Mouse (Mus musculus): Measurements from ENCODE around the gene Tlr12. TPM values are rescaled to one million over a fixed set of nuclear protein-coding genes. Genes with fewer than 3 reads are reported as not detected.

Tlr12 gene
- polyA plus RNA-seq, 1 experiment = 42.8 TPM

- TF ChIP-seq POLR2A (IDR thresholded peaks at IDR 0.05; ENCODE audit: control insufficient read depth, extremely low read depth, insufficient read depth, low read length, poor library complexity) = peak; percentile 56; the same call in 1 of the 2 replicates
- TF ChIP-seq CTCF (IDR thresholded peaks at IDR 0.05; ENCODE audit: borderline replicate concordance, control insufficient read depth, extremely low read depth, insufficient read depth, low read length, poor library complexity) = peak; percentile 70
- H3K4me1 ChIP-seq (replicated peaks; ENCODE audit: control insufficient read depth, insufficient read depth, low read length) = peaks cover 9% of the 10 kb centered on the region
- peak within 1 kb of the TSS; percentile 58 for H3K4me3 ChIP-seq (ENCODE audit: control insufficient read depth, insufficient read depth, low read length)
- DNase-seq = peak; percentile 98
- no peak within 1 kb of the TSS for H3K27ac ChIP-seq (ENCODE audit: control insufficient read depth, insufficient read depth, low read length)
- H3K27me3 ChIP-seq (ENCODE audit: control insufficient read depth, insufficient read depth, low read length) = no peaks in the 10 kb centered on the region
- WGBS = under 1% methylated on average over 85 of the region's 85 CpGs
- H3K36me3 ChIP-seq (ENCODE audit: control insufficient read depth, insufficient read depth, low read length) = no peaks in the 10 kb centered on the region
Observed at GRCm38 (mm10) chr4:128654505-128655381, 36.3 kb upstream of the Tlr12 start, which contains the start of gene Phc2. TSS of gene Phc2 (plus strand) at chr4:128654702.

DNA sequence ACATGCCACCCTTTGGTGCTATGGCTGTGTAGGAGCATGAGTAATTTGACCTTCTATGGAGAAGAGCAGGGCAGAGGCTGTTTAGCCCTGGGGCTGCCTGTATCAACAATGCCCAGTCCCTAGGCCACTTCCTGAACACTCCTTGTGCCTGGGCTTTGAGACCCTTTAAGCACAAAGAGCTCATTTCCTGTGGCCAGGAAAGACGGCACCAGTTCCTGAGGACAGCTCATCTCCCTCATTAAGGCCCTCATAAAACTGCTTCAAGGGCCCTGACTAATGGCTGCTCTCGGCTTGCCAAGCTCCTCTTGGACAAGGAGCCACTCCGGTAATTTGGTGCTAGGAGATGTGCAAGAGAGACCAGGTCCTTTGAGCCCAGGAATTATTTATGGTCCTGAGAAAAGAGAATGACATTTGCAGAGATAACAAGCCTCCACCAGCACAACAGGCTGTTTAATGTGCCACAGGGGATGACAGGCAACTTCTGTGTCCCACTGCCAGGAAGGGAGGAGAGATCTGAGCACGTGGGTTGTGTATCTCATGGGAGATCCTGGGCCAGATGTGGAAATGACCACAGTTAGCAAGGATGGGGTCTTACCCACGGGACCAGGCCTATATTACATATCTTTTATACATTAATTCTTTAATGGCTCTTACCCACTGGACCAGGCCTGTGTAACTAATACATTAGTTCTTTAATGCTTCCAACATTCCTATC is 34.3 kb upstream of the Tlr12 start:
- no peak for DNase-seq
- H3K27ac ChIP-seq (ENCODE audit: control insufficient read depth, insufficient read depth, low read length) = no peak overlapping the region
- no peak for TF ChIP-seq CTCF (IDR thresholded peaks at IDR 0.05; ENCODE audit: borderline replicate concordance, control insufficient read depth, extremely low read depth, insufficient read depth, low read length, poor library complexity)
- no peak for TF ChIP-seq POLR2A (IDR thresholded peaks at IDR 0.05; ENCODE audit: control insufficient read depth, extremely low read depth, insufficient read depth, low read length, poor library complexity)
- H3K36me3 ChIP-seq (ENCODE audit: control insufficient read depth, insufficient read depth, low read length) = no peaks in the 10 kb centered on the region
- WGBS = 67% methylated on average over 5 of the region's 5 CpGs
- peaks cover 9% of the 10 kb centered on the region for H3K4me1 ChIP-seq (replicated peaks; ENCODE audit: control insufficient read depth, insufficient read depth, low read length)
- H3K4me3 ChIP-seq (ENCODE audit: control insufficient read depth, insufficient read depth, low read length) = no peak overlapping the region
- H3K27me3 ChIP-seq (ENCODE audit: control insufficient read depth, insufficient read depth, low read length) = no peaks in the 10 kb centered on the region

GRCm38 (mm10) chr4:128651530-128651929 is 33.1 kb upstream of the Tlr12 start:
- TF ChIP-seq POLR2A (IDR thresholded peaks at IDR 0.05; ENCODE audit: control insufficient read depth, extremely low read depth, insufficient read depth, low read length, poor library complexity) (no peak), CTCF (IDR thresholded peaks at IDR 0.05; ENCODE audit: borderline replicate concordance, control insufficient read depth, extremely low read depth, insufficient read depth, low read length, poor library complexity) (no peak)
- WGBS = 86% methylated on average over 3 of the region's 3 CpGs
- no peaks in the 10 kb centered on the region for H3K27me3 ChIP-seq (ENCODE audit: control insufficient read depth, insufficient read depth, low read length)
- H3K27ac ChIP-seq (ENCODE audit: control insufficient read depth, insufficient read depth, low read length) = no peak overlapping the region
- H3K36me3 ChIP-seq (ENCODE audit: control insufficient read depth, insufficient read depth, low read length) = no peaks in the 10 kb centered on the region
- no peak overlapping the region for H3K4me3 ChIP-seq (ENCODE audit: control insufficient read depth, insufficient read depth, low read length)
- DNase-seq = no peak
- H3K4me1 ChIP-seq (replicated peaks; ENCODE audit: control insufficient read depth, insufficient read depth, low read length) = peaks cover 9% of the 10 kb centered on the region

- Histone ChIP-seq H3K36me3 (ENCODE audit: control insufficient read depth, insufficient read depth, low read length) (no peaks in the 10 kb centered on the region), H3K4me3 (ENCODE audit: control insufficient read depth, insufficient read depth, low read length) (no peak overlapping the region), H3K4me1 (replicated peaks; ENCODE audit: control insufficient read depth, insufficient read depth, low read length) (no peaks in the 10 kb centered on the region; the same call in 1 of the 2 replicates), H3K27me3 (ENCODE audit: control insufficient read depth, insufficient read depth, low read length) (no peaks in the 10 kb centered on the region), H3K27ac (ENCODE audit: control insufficient read depth, insufficient read depth, low read length) (no peak overlapping the region)
- TF ChIP-seq POLR2A (IDR thresholded peaks at IDR 0.05; ENCODE audit: control insufficient read depth, extremely low read depth, insufficient read depth, low read length, poor library complexity) = no peak
- no peak for TF ChIP-seq CTCF (IDR thresholded peaks at IDR 0.05; ENCODE audit: borderline replicate concordance, control insufficient read depth, extremely low read depth, insufficient read depth, low read length, poor library complexity)
- 90% methylated on average over 8 of the region's 8 CpGs for WGBS
- DNase-seq = no peak
Observed at GRCm38 (mm10) chr4:128648567-128649255, 30.3 kb upstream of the Tlr12 start.

DNA sequence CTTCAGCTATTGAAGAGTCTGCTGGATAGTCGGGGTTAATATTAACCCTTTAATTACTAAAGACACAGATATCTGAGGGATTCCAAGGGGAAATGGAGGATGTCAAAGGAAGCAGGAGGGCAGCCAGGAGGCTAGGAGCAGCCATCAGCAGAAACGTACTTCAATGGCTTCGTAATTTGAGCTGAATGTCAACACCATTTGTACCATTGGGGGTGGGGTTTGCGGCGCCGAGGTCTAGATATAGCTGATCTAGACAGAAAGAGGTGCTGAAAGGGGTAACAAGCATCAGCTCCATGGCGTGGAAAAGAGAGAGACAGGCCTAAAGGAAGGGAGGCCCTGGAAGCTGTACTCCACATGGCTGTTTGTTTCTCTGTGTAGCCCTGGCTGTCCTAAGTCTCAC is 28.3 kb upstream of the Tlr12 start:
- H3K4me3 ChIP-seq (ENCODE audit: control insufficient read depth, insufficient read depth, low read length) = no peak overlapping the region
- H3K4me1 ChIP-seq (replicated peaks; ENCODE audit: control insufficient read depth, insufficient read depth, low read length) = no peaks in the 10 kb centered on the region; the same call in 1 of the 2 replicates
- no peak for DNase-seq
- TF ChIP-seq POLR2A (IDR thresholded peaks at IDR 0.05; ENCODE audit: control insufficient read depth, extremely low read depth, insufficient read depth, low read length, poor library complexity) (no peak), CTCF (IDR thresholded peaks at IDR 0.05; ENCODE audit: borderline replicate concordance, control insufficient read depth, extremely low read depth, insufficient read depth, low read length, poor library complexity) (no peak)
- H3K27ac ChIP-seq (ENCODE audit: control insufficient read depth, insufficient read depth, low read length) = no peak overlapping the region
- no peaks in the 10 kb centered on the region for H3K36me3 ChIP-seq (ENCODE audit: control insufficient read depth, insufficient read depth, low read length)
- no peaks in the 10 kb centered on the region for H3K27me3 ChIP-seq (ENCODE audit: control insufficient read depth, insufficient read depth, low read length)
- WGBS = 86% methylated on average over 7 of the region's 7 CpGs

DNA sequence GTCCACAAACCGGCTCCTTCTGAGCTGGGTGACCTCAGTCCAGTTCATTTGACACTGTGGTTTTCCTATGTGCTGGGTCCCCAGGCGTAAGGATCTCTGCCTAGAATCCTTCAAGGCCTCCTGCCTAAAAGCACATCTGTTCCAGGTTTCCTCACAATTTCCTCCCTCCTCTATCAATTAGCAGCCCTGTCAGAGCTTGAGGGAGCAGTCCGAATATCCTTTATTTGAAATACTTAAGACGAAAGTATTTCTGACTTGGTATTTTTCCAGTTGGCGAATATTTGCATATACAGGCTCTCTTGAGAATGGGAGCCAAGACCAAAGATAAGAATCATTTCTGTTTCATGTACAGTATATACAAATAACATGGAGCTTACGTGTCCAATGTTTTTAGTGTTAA is 27.5 kb upstream of the Tlr12 start:
- WGBS = 94% methylated on average over 6 of the region's 6 CpGs
- Histone ChIP-seq H3K4me3 (ENCODE audit: control insufficient read depth, insufficient read depth, low read length) (no peak overlapping the region), H3K27ac (ENCODE audit: control insufficient read depth, insufficient read depth, low read length) (no peak overlapping the region), H3K36me3 (ENCODE audit: control insufficient read depth, insufficient read depth, low read length) (no peaks in the 10 kb centered on the region), H3K27me3 (ENCODE audit: control insufficient read depth, insufficient read depth, low read length) (no peaks in the 10 kb centered on the region), H3K4me1 (replicated peaks; ENCODE audit: control insufficient read depth, insufficient read depth, low read length) (no peaks in the 10 kb centered on the region; the same call in 1 of the 2 replicates)
- no peak for TF ChIP-seq POLR2A (IDR thresholded peaks at IDR 0.05; ENCODE audit: control insufficient read depth, extremely low read depth, insufficient read depth, low read length, poor library complexity)
- no peak for TF ChIP-seq CTCF (IDR thresholded peaks at IDR 0.05; ENCODE audit: borderline replicate concordance, control insufficient read depth, extremely low read depth, insufficient read depth, low read length, poor library complexity)
- DNase-seq = no peak

Data from thymus, adult 2 months (tissue).